Mouse (Mus musculus) urinary bladder, postnatal 14 days (tissue): ENCODE measurements around the gene Fev.

Source experiments
- DNase-seq: peaks from one replicate; pipeline ENCODE4 v3.0.0; 2021; ENCODE audit warnings: low spot score

Fev gene

DNA sequence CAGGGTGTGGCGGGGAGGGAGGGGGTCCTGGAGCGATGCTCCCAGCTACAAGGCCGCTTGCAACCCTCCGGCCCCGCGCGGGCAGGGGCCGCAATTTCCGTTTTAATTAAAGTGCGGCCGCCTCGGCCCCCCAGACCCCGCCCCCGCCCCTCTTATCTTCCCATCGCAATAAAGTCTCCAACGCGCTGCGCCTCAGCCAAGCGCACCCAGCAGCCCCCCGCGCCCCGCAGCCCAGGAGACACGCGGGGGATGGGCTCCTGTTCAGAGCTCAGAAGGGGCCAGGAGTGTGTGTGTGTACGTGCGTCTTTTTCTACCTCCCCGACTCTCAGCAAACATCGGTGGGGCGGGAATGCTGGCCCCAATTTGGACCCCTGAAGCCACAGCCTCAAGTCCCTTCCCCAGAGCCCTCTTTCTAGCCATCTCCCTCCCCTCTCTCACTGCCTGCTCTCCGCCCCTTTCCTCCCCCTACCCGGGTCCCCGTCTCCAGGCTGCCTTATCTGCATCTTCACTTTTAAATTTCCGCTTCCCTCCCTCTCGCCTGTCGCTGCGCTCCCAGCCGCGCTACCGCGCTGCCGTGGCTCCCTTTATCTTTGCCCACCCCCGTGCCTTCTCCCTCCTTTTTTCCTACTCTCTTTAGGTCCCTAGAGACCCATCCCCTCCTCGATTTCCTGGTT lies at the start of gene Fev:
Fev (minus strand) TSS at position 51 of the 674 bp plus-strand sequence.
- DNase-seq: no peak

DNA sequence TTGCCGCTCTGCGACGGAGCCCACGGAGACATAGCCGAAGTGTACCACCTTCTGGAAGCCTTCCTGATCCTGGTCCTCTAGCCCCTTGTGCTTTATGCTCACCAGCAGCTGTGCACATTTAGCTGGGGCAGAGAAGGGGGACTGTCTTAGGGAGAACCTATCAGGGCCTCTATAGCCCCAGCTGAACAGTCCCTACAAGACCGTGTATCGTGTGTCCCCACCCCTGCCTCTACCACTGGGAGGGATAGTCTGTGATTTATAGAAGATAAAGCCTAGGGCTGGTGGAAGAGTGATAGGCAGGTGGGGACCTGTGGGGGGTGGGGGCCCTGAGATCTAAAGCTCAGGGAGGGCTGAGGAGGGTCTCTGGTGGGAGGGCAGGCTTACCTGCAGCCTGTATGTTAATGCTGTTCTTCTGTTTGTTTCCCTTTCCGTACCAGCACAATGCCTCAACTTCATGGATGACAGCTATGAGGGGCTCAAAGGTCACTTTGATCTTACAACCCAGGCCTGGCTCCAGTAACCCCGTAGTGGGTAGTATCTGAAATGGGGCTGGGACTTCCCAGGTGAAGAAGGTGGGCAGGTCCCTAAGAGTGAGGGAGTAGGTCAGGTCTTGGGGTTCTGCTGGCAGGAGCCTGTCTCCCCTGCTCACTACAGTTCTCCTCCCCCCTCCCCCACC lies 42.5 kb upstream of the Fev start:
- no peak for DNase-seq

- DNase-seq: peak; percentile 59
Measured at GRCm38 (mm10) chr1:74926721-74927120, 41.5 kb upstream of the Fev start.

GRCm38 (mm10) chr1:74924464-74924863 lies 39.2 kb upstream of the Fev start:
- DNase-seq: no peak

DNA sequence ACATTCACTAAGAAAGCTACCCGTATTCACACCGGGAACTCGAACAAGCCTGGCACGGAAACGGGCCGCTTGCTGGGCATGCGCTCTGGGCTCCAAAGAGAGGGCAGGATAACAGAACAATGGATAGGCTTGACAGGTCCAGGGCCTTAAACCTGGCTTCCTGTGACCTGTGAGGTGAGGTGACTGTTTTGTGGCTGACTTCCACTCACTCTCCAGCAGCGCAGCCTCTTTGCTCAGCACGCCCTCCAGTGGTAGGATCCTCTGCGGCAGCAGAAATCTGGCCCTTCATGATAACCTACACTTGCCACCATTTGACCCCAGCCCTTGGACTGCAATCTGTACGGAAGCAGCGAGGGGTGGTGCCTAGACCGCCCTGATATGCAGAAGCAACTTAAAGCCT lies 30.5 kb upstream of the Fev start:
- DNase-seq: no peak

DNA sequence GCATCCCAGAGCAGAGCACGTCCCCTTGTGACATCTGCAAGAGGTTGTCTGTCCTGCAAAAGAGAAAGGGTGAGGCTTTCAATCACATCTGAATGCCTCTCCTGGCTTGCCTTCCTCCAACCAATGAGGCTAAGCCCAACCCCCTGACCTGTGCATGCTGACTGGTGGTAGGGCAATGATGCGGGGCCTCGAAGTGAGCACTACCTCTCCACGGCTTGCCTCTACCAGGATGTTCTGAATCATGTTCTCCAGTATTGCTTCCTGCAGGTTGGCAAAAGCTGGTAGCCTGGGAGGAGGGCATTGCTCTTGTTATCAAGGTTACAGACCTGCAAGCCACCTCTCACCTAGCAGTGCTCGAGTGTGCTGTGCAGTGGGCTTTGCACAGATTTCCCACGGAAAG lies 17.0 kb upstream of the Fev start:
- DNase-seq: no peak

GRCm38 (mm10) chr1:74901686-74902085 lies 16.5 kb upstream of the Fev start:
- DNase-seq: peak; percentile 66

DNA sequence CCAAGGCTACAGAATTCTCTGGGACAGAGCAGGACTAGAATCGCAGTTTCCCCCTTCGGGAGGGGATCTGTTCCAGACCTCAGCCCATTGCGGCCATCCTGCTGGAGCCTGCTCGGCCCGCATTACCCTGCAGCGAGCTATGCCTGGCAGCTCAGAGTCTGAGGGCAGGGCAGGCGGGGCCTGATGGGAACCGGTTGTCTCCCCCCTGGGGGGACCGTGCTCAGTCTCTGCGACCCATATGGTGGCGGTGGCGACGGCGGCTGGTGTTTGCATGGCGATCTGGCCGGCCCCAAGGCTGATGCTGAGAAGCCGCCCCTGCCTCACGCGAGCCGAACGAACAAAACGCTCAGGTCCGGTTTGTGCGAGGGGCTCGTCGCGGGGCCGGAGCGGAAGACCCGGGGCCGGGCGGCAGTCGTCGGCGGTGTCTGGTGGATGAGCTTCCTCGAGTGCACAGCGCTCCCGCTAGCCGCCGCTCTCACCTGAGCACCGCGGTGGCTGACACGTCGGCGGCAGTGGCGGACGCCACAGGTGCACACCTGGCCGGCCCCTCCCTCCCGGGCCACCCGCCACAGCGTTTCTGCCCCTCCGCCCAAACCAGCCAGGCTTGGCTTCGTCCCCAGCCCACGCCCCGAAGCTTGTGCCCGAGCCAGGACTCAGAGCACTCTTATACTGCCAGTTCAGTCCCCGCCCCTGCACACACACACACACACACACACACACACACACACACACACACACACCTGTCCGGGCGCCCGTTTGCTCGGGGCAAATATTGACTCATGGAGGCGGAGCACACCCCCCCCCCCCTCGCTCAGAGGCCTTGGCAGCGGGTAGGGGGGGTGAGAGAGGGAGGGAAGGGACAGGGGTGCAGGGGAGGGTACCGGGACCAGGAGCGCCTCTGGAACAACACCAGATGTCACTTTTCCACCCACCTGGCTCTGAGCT lies 15.4 kb upstream of the Fev start:
- DNase-seq: peak; percentile 76

GRCm38 (mm10) chr1:74898656-74899431 lies 13.6 kb upstream of the Fev start:
- no peak for DNase-seq

- DNase-seq: no peak
Measured at GRCm38 (mm10) chr1:74897976-74898375, 12.8 kb upstream of the Fev start.

GRCm38 (mm10) chr1:74894966-74895365 lies 9.7 kb upstream of the Fev start:
- peak; percentile 55 for DNase-seq

DNA sequence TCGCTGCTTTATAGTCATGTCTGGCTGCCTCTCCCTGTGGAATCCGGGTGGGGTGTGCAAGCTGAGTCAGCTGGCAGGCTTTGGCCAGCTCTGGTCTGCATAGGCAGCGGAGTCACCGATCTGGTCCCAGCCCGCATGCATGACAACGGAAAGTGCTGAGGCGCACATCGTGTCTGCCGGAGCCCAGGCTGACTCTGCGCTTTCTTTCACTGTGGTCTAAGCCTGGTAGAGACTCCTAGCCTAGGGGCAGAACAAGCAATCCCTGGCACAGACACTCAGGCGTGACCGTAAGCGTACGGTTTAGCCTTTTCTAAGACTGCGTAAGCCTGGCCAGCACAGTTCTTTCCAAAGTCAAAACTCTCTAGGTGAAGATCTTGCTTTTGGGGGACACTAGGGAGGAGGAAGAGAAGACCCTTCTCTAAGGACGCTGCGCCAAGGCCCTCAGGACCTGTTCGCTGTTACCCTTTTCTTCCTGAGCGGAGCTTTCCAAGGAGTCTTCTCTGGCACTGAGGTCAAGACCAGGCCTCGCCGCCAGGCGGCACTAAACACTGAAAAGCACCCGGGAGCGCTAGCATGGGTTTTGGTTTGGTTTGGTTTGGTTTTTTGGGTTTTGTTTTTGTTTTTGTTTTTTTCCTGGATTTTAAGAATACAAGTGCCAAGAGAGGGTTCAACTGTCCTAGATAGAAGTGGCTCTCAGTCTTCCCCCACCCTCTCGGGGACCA lies 8.1 kb upstream of the Fev start, which contains the start of gene Cryba2:
Cryba2 (minus strand) TSS at position 10 of the 722 bp plus-strand sequence.
- DNase-seq: peak; percentile 56

GRCm38 (mm10) chr1:74892351-74893133 lies 7.3 kb upstream of the Fev start:
- no peak for DNase-seq

GRCm38 (mm10) chr1:74891513-74891912 lies 6.3 kb upstream of the Fev start:
- peak; percentile 32 for DNase-seq

DNA sequence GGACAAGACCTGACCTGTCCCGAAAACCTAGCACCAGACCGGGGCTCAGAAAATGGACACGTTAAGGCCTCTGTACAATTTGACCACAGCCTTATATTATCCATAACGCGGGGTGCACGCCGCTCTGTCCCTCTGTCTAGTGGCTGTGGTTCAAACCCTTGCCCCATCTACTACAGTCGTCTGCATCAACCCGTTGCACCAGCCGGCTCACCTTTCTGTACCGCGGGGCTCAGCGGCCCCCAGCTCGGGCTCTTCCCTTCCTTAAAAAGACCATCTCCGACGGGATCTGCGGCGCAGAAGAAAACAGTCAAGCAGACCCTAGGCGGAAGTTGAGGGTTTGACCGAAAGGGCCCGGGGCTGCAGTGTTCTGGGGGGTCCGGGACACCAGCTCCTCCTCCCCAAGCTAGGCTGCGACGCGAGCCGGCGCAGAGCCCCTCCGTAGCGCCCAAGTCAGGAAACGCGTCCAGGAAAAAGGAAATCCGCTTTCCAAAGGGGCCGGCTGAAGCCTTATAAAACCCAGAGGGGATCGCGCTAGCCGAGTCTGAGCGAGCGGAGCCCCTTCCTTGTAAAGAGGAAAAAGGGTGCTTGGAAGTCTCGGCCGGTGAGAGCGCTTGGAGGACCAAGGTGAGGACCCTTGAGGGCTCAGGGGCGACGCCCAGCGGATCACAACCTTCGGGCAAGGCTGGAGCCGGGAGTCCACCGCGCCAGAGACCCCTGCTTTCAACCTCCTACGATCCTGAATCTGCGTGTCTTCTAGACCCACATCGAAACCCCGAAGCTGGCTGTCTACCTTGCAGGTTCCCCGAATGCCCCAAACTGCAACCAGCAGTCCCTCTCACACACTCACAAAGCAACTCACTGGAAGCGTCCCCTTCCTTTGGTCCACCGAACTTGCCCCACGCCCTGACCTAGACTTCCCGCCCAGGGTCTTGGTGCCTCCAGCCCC lies 750 bp downstream of the Fev start:
- DNase-seq: no peak

DNA sequence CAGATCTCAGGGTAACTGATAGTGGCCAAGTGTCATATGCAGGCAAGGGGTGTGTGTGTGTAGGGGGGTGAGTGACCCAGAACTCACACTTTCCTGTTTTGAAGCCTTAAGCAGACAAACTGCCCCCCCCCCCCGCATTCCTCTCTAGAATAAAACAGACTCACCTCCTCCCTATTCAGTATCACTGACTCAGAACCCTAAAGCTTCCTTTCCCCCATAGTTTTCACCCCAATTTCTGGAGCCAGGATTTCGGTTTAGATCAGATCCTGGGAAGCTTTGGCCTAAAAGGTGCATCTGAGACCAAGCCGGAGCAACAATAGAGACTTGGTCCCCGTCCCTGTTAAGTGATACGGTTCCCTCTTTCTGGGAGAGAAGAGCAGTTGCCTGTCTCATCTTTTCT lies 1.8 kb downstream of the Fev start:
- no peak for DNase-seq

DNA sequence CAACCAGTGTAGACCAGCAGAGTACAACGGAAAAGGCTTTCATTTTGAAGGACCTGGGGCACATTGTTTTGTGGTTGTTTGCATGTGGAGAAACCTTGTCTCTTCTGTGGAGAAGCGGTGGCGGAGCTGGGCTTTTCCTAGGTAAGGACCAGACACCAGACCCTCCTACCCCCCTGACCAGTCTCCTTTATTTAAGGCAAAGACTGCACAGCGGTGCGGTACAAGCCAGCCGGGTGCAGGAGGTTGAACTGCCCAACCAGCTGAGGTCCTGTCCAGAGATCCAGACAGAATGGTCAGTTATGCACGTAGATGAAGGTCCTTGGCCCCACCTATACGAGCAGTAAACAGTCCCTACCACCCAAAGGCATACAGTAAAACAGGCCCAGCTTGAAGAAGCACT lies 2.4 kb downstream of the Fev start:
- DNase-seq: no peak

DNA sequence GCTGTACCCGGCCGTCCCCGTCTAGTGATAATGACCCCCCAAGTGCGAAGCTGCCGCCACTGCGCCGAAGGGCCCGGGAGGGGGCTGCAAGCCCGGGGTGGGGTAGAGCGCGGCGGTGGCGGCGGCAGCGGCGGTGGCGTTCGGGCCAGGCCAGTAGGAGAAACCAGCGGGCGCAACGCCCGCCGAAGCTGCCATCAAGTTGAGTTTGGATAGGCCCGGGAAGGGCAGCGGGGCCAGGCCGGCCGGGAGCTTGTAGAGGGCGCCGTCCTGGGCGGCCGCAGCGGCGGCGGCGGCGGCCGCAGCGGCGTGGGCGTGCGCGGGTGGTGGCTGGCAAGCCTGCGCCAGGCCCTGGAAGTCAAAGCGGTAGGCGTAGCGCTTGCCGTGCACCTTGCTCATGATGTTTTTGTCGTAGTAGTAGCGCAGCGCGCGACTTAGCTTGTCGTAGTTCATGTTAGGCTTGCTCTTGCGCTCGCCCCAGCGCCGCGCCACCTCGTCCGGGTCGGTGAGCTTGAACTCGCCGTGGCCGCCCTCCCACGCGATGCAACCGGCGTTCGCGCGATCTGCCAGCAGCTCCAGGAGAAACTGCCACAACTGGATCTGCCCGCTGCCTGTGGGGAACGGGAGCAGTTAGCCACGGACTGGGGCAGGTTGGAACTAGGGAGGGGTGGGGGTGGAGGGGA lies 3.0 kb downstream of the Fev start:
- no peak for DNase-seq
